Mouse (Mus musculus) embryonic fibroblast, embryonic 13.5 days (primary cell): ENCODE data around the gene Gm20388.

ENCODE experiments used
- CTCF ChIP-seq: IDR thresholded peaks from 2 replicates; pipeline ENCODE4 v1.5.1; 2011; ENCODE audit warnings: mild to moderate bottlenecking, control low read depth, low read length, moderate library complexity, borderline replicate concordance; ENCODE audit not compliant: insufficient read depth
- POLR2A ChIP-seq: IDR thresholded peaks from 2 replicates; pipeline ENCODE4 v1.6.1; 2011; ENCODE audit warnings: low read depth, mild to moderate bottlenecking, control low read depth, low read length, moderate library complexity

DNA sequence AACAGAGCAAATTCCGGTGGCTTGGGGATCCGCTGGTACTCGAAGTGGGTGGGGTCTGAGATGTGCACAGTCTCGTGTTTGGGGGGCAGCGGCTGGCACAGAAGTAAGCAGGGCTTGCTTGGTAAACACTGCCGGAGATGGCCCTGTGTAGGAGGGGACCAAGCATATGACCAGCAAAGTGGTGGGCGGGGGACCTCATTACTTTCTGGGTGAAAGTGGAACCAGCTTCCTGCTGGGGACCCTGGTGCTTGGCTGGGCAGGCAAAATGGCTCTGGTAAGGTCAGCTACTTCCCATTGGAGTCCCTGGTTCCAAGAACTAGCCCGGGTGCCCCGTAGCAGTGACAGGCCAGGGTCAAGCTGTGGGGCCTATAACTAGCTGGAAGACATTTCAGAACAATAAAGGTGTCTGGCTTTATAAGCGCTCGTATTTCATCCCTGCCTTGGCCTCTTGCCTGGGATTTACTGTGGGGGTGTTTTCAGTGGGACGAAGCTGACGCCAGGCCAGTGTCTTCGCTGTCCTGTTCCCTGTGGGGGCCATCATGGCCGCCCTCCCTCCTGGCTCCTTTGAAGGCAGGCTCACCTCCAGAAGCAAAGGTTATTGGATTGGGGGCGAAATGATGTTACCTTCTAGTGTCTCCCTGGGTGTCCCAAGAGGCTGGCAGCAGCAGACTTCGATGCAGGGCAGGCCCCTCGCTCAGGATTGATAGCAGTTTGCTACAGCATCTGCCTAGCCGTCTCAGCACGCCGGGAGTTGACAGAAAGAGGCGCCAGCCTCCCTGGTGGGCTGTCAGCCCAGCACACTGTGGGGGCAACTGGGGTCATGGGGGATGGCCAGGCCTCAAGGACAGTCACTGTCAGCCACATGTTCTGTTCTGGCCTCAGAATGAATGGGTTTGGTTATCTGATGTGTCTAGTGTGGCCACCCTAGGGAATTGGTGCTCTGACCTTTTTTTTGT is 466.5 kb downstream of the Gm20388 start:
- TF ChIP-seq CTCF: no peak
- TF ChIP-seq POLR2A: no peak
